8 mouse cellular contexts compared by ENCODE assay signal in the genomic region with DNA sequence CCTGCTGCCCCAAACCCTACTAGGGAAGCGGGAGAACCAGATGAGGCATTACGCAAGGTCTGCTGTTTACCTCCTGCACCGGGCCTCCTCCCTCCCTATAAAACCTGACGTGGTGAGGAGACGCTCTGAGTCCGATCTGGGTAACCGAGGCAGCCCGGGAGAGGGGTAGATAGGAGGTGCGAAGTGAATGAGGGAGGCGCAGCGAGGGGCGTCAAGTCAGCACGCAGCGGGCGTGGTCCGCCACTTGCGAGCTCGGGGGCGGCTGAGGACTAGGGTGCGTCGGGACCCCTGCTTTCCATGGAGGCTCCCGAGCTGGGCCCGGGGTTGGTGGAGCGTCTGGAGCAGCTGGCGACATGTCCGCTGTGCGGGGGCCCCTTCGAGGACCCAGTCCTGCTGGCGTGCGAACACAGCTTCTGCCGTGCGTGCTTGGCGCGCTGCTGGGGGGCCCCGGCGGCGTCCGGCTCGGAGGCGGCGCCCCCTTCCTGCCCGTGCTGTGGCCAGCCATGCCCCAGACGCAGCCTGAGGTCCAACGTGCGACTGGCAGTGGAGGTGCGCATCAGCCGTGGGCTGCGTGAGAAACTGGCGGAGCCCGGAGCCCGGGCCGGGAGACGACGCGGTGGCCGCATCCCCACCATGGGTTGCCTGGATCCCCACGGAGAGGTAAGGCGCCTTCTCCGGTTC. TPM values are rescaled to one million over a fixed set of nuclear protein-coding genes. Genes with fewer than 3 reads are reported as not detected.
A peak's percentile ranks its signal among the peaks of the same experiment; 100 is the strongest.
DNase-seq lines count a peak whose midpoint lies in the region; ATAC-seq and TF ChIP-seq lines count a peak whose summit lies in the region.

A gene (plus strand): TSS at position 128 of the 681 bp plus-strand sequence.

- intact Hi-C loops in left cerebral cortex, adult 2 months (cut with DNase I), result loop anchor here (1.0 to 2.0 kb wide), 2 partner anchors 14 to 15 kb away; a partner anchor contains a TSS
- intact Hi-C loops in left cerebral cortex, postnatal 14 days (cut with DNase I), result no loop called here

- 0 out of 2 replicates have a peak, but pooled peaks cover 12% of the 10 kb centered on the region for H3K4me1 ChIP-seq in liver, embryonic 13.5 days (replicated peaks)
- peaks cover 4% of the 10 kb centered on the region; the same call in 1 of the 2 replicates for H3K4me1 ChIP-seq in midbrain, postnatal 0 days (ENCODE audit: insufficient read depth, low read length)

- peaks cover 90% of the 10 kb centered on the region for H3K27me3 ChIP-seq in liver, embryonic 13.5 days
- peaks cover 23% of the 10 kb centered on the region for H3K27me3 ChIP-seq in midbrain, postnatal 0 days (ENCODE audit: insufficient read depth, low read length)

- peak within 1 kb of the TSS; percentile 58 for H3K4me3 ChIP-seq in left cerebral cortex, adult 2 months
- peak within 1 kb of the TSS; percentile 33 for H3K4me3 ChIP-seq in liver, embryonic 13.5 days (replicated peaks)
- H3K4me3 ChIP-seq in midbrain, postnatal 0 days (ENCODE audit: low read depth, low read length), result peak within 1 kb of the TSS; percentile 37

- DNase-seq in left cerebral cortex, adult 2 months (ENCODE audit: extremely low spot score in 1 of 2, low spot score in 2 of 2), result peak in 1 of 2 experiments; percentile 59
- no peak for DNase-seq in left cerebral cortex, postnatal 14 days (ENCODE audit: low spot score in 2 of 2)
- peak; percentile 18 for DNase-seq in heart, postnatal 4 days
- no peak for DNase-seq in liver, embryonic 13.5 days
- DNase-seq in midbrain, postnatal 0 days (ENCODE audit: low spot score), result no peak
- DNase-seq in urinary bladder, postnatal 25 days (ENCODE audit: low spot score), result peak; percentile 38
- no peak for DNase-seq in layer of hippocampus, postnatal 14 days (ENCODE audit: low spot score in 2 of 2)

- peak; percentile 24 for ATAC-seq in common myeloid progenitor, adult 5-6 weeks (replicated peaks; ENCODE audit: low read depth, poor library complexity, severe bottlenecking)
- no peak; the same call in 1 of the 2 replicates for ATAC-seq in liver, embryonic 13.5 days (ENCODE audit: low read depth)
- 0 out of 2 replicates have a peak, but pooled peaks have one; percentile 2 for ATAC-seq in midbrain, postnatal 0 days (ENCODE audit: low FRiP score)

- H3K4me2 ChIP-seq in liver, embryonic 13.5 days, result peak within 1 kb of the TSS; percentile 55
- peak within 1 kb of the TSS; percentile 67 for H3K4me2 ChIP-seq in midbrain, postnatal 0 days (ENCODE audit: low read depth, low read length, poor library complexity, severe bottlenecking)

- H3K27ac ChIP-seq in left cerebral cortex, adult 2 months, result peak within 1 kb of the TSS; percentile 89
- no peak within 1 kb of the TSS for H3K27ac ChIP-seq in liver, embryonic 13.5 days
- H3K27ac ChIP-seq in midbrain, postnatal 0 days (ENCODE audit: low read depth, low read length), result no peak within 1 kb of the TSS

- WGBS in liver, embryonic 13.5 days (ENCODE audit: insufficient replicate concordance), result 3% methylated on average over 59 of the region's 59 CpGs
- 6% methylated on average over 48 of the region's 59 CpGs for WGBS in midbrain, postnatal 0 days

- H3K9me3 ChIP-seq in liver, embryonic 13.5 days (replicated peaks), result no peaks in the 10 kb centered on the region
- no peaks in the 10 kb centered on the region for H3K9me3 ChIP-seq in midbrain, postnatal 0 days (ENCODE audit: low read length)

- H3K36me3 ChIP-seq in liver, embryonic 13.5 days, result no peaks in the 10 kb centered on the region
- H3K36me3 ChIP-seq in midbrain, postnatal 0 days (ENCODE audit: insufficient read depth, low read length), result no peaks in the 10 kb centered on the region

- TF ChIP-seq CTCF in left cerebral cortex, adult 2 months (IDR thresholded peaks at IDR 0.05), result no peak
- TF ChIP-seq CTCF in midbrain, postnatal 0 days (IDR thresholded peaks at IDR 0.05), result no peak

- H3K9ac ChIP-seq in liver, embryonic 13.5 days, result no peak within 1 kb of the TSS
- peak within 1 kb of the TSS; percentile 48; the same call in 1 of the 2 replicates for H3K9ac ChIP-seq in midbrain, postnatal 0 days (replicated peaks; ENCODE audit: low read length, poor library complexity, severe bottlenecking)

RNA-seq across cellular contexts. Expression of the gene that starts here (rescaled TPM):
- 10 to 100 TPM in 1 of 2 experiments, 1 to 10 TPM in 1; 8.2 to 12.5 TPM for total RNA-seq in left cerebral cortex, adult 2 months (2021)
- total RNA-seq in left cerebral cortex, postnatal 14 days (2021), result 1 to 10 TPM; 2.1 to 3.5 TPM
- total RNA-seq in common myeloid progenitor, adult 5-6 weeks (2017), result 0.05 TPM in 1 of 2 replicates, not detected in the other
- total RNA-seq in heart, postnatal 4 days (2021), result under 1 TPM; 0.45 TPM
- polyA plus RNA-seq in liver, embryonic 13.5 days (2015; fragmentation: Nextera tagmentation; extraction: Ambion mirVana), result not detected in 2 replicates
- total RNA-seq in midbrain, postnatal 0 days (2014; rRNA removed), result 3.9 TPM in 2 replicates
- polyA plus RNA-seq in midbrain, postnatal 0 days (2015; fragmentation: Nextera tagmentation; extraction: Ambion mirVana), result 2.8 and 3.3 TPM in 2 replicates
- 1 to 10 TPM; 4.2 to 4.6 TPM for total RNA-seq in layer of hippocampus, postnatal 14 days (2021)

Comparison
In these comparisons a context has a peak if more than half of its experiments do, and no peak if none do; other contexts are left out.
1. Peak in ATAC-seq in common myeloid progenitor, adult 5-6 weeks; RNA of the gene not detected or under 1 TPM.
2. Peak in DNase-seq in heart, postnatal 4 days; RNA of the gene not detected or under 1 TPM.